Mouse (Mus musculus) heart, postnatal 25 days (tissue): Measurements from ENCODE around the gene Atoh8. TPM values are rescaled to one million over a fixed set of nuclear protein-coding genes. Genes with fewer than 3 reads are reported as not detected.

ENCODE experiments used
- DNase-seq: peaks from one replicate; pipeline ENCODE4 v3.0.0; 2022; ENCODE audit warnings: low spot score
- intact Hi-C: fragments of 180-260 bp; cut with DNase I; formaldehyde crosslinking; loops from one replicate; pipeline ENCODE4 v1.15.1; 2025
- total RNA-seq, 2 experiments: library from RNA; stranded (reverse); gene quantifications; 2 replicates each; pipeline ENCODE4 v1.2.3; 2021

Atoh8 gene
- total RNA-seq, 2 experiments from 2014 or later = 6.1 to 12.4 TPM

DNA sequence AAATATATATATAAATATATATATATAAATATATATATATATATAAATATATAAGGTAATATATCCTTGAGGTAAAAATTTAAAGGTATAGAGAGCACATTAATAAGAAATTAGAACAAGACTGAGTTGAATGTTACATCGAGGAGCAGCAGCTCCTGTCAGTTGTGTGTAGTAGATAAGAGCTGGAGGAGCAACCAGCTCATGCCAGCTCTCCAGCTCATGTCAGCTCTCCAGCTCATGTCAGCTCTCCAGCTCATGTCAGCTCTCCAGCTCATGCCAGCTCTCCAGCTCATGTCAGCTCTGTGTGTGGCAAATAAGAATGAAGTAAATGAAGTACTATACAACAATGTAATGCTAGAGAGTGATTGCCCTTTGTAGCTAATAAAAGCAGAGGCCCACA, 62.0 kb downstream of the Atoh8 start:
- no peak for DNase-seq
- intact Hi-C loops = no loop called here

DNA sequence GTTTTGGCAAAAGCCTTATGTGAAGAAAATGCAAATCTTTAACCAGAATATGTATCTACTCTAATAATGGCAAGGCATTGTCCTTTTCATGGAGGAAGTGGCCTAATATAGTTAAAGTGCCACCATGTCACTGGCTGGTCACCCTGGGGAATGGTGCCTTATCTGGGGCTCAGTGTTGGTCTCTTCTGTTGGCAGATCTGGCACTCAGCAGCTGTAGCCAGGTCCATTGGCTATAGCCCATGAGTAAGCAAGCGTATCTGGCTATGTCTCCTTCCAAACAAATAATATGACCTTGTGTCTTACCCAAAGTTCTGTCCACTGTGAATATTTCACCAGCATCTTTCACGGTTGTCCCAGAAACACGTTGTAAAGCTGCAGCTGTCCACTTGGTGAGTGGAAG, 64.0 kb downstream of the Atoh8 start:
- intact Hi-C loops = no loop called here

DNA sequence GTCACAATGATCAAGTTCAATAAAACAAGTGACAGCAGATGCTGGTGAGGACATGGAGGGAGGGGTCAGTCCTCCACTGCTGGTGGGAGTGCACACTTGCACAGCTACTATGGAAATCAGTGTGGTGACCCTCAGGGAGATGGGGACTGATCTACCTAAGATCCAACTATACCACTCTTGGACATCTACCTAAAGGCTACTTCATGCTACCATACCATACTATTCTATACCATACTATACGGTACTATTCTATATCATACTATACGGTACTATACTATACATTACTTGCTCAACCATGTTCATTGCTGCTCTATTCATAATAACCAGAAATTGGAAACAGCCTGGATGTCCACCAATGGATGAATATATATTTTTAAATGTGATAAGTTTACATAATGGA, 69.5 kb downstream of the Atoh8 start:
- DNase-seq = no peak
- intact Hi-C loops = loop anchor here (1.0 to 5.0 kb wide), 2 partner anchors 239 to 299 kb away; no protein-coding TSS in a partner anchor

More for the DNA sequence above, 64.0 kb downstream of the Atoh8 start:
- no peak for DNase-seq

DNA sequence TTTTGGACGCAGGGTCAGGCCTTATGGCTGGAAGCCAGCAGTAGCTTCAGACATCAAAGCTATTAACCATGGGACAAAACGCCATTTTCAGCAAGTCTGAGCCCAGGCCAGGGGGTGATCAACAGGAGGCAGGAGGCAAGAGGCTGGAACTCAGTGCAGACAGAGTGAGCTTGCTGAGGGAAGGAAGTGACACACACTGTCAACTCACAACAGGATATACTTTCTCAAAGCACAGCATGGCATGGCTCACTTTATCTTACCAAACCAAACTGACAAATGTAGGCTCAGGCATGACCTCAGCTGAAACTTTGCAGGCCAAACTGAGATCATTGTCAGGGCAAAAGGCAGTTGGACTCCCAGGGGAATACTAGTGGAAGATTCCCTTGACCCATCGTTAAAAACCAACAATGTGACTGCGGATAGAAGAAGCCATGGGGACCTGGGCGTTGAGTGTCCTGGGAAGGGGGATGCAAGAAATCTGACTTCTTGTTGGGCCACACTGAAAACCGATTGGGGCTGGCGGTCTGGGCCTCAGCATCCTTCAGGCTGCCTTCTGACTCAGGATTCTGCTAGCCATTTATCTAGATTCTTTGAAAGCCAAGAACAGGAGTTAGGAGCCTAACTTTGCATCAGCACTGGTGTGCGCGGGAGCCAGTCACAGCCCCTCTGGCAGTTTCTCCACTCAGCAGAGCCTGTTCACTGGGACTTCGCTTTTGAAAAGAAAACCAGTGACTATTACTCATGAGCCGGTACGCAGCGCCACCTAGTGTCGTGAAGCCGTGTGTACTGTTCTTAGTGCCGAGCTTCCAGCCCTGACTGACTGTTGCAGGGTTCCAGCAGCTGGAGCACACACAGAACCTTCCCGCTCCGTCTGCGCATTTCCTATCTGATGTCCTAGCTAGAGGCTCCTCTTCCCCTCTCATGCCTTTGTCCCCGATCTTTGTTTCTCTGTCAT, 70.8 kb downstream of the Atoh8 start:
- intact Hi-C loops = loop anchor here (1.0 to 5.0 kb wide), 4 partner anchors 67 to 297 kb away; partner anchors contain the start of gene St3gal5
- DNase-seq = peak; percentile 70

DNA sequence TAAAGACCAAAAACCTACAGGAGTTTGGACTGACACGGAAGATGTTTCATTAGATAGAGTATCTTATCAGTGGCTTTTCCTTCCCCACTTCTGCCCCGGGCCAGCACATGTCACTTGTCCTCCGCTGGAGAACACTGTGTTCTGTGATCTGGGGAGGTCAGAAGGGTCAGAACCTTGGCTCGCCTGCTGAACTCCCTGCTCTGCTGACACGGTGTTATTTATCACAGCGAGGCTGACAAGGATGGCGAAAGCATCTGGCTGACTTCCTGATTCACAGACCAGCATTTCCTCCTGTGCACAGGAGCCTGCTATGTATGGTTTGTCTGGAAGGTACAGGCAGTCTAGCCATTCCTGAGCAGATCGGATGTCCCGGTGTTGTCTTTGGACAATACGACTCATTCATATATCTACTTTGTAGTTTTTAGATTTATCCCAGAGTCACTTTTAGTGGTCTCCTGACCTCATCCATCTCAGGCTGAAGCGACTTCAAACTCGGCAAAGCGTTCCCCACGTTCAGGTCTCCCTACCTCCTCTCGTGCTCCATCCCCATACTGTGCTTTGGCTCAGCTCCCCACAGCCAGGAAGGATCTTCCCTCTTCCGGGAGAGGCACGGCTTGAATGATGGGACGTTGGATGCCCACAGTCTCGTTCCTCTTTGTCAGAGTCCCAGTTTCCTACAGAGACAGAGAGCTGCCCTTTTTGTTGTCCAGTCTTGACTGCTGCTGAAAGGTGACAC, 73.1 kb downstream of the Atoh8 start:
- intact Hi-C loops = loop anchor here (5.0 kb wide), 1 partner anchor 65 kb away; the partner anchor contains the start of gene St3gal5
- peak; percentile 51 for DNase-seq

DNA sequence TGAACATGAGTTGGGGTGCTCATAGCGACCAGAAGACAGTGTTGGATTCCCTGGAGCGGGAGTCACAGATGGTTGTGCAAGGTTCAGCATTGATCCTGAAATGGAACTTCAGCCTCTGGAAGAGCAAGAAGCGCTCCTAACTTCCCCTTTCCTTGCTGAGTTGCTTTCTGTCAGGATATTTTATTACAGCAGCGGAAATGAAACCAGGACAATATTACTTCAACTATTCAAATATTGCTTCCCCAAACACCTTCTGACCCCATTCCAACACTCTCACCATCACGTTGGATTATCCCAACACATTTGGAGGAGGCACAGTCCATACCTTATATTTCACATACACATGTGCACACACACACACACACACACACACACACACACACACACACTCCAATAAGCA, 73.6 kb downstream of the Atoh8 start:
- intact Hi-C loops = loop anchor here (5.0 kb wide), 1 partner anchor 64 kb away; the partner anchor contains the start of gene St3gal5
- no peak for DNase-seq

DNA sequence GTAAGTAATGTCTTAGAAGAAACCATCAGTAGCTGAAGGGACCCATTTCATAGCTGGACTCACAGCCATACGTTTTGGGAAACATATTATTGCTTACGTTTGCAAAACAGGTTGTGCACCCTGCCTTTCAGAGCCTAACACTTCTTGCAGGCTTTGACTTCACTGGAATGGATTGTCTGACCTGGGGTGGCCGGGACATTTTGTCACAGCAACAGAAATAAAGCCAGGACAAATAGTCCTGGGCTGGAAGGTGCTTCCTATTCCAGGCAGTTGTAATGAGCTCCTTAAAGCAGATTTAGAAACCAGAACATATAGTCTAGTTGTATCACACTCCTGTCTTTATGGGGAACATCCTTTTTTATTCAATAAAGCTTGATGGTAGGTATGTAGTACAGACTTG, 74.4 kb downstream of the Atoh8 start:
- no peak for DNase-seq
- intact Hi-C loops = loop anchor here (5.0 kb wide), 1 partner anchor 64 kb away; the partner anchor contains the start of gene St3gal5

DNA sequence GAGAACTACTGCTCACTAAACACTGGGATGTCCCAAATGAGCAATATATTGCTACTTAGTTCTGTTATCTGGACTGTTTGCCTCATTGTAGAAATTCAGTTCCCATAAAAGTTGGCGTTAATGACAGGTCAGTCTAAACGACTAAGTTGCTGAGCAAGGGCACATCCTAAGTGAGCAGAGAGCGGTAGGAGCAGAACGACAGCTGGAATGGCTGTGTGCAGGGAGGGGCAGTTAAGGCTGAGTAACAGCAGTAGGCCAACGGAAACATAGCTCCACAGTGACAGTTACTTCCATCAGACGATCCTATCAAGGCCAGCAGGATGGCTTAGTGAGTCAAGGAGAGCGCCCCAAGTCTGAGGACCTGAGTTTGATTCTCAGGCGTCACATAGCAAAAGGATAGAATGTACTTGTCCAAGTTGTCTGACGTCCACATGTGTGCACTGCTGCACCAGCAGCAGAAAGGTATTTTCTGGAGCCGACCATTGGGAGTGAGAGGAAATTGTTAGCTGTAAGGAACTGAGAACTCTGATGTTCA, 75.4 kb downstream of the Atoh8 start:
- intact Hi-C loops = loop anchor here (5.0 kb wide), 1 partner anchor 63 kb away; the partner anchor contains the start of gene St3gal5
- no peak for DNase-seq

DNA sequence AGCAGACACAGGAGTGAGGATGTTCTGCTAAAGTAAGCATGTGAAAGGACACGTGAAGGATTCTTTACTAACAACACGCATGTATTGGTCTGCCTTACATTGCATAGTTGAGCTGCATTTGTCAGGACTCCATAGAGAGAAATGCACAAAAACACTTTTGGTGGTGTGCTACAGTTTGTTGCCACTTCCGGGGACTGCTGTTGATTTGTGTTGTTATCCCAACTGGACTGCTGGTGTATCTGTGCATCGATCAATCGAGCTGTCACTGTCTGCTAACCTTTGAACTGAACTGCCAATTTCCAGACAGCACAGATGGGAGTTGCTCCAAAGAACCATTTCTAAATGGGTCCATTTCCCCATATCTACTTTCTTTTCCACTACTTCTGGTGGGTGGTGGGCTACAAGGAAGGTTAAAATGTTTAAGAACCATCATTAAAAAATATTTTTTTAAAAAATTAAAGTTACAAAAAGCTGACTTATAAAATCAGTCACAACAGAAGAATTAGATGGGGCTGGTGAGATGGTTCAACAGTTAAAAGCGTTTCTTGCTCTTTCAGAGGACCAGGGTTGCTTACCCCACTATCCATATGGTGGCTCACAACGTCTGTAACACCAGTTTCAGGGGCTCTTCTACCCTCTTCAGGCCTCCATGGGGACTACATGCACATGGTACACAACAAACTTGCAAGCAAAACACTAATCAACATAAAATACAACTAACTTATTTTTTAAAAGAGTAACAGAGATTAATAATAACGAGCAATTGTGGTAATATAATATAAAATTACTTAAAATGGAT, 76.2 kb downstream of the Atoh8 start:
- DNase-seq = no peak
- intact Hi-C loops = no loop called here

Other genes starting within 250 kb of the Atoh8 start
- 10 to 100 TPM; 56.3 to 58.1 TPM for gene St3gal5, start 138.0 kb downstream of the Atoh8 start, total RNA-seq
- under 1 TPM in 1 of 2 experiments, not detected in 1; 0.45 TPM for gene Sftpb, start 69.0 kb upstream of the Atoh8 start, total RNA-seq
- 10 to 100 TPM; 15.7 to 16.6 TPM for gene Usp39, start 109.6 kb upstream of the Atoh8 start, total RNA-seq
- 10 to 100 TPM in 1 of 2 experiments, 1 to 10 TPM in 1; 9.4 to 10.1 TPM for gene 0610030E20Rik, start 111.7 kb upstream of the Atoh8 start, total RNA-seq
- gene Tmem150a, start 119.9 kb upstream of the Atoh8 start, total RNA-seq = 10 to 100 TPM; 18.0 to 21.1 TPM
- 10 to 100 TPM; 33.9 to 41.2 TPM for gene Rnf181, start 131.4 kb upstream of the Atoh8 start, total RNA-seq
- gene Vamp5, start 144.9 kb upstream of the Atoh8 start, total RNA-seq = 10 to 100 TPM; 56.3 to 59.6 TPM
- 10 to 100 TPM; 72.2 to 74.1 TPM for gene Vamp8, start 155.1 kb upstream of the Atoh8 start, total RNA-seq
- gene Ggcx, start 178.7 kb upstream of the Atoh8 start, total RNA-seq = 10 to 100 TPM; 33.3 to 35.0 TPM
- 100 to 1,000 TPM; 106 to 141 TPM for gene Mat2a, start 204.0 kb upstream of the Atoh8 start, total RNA-seq